Mouse (Mus musculus) heart, adult 2 months (tissue): ENCODE results near the gene Htr6.

ENCODE experiments used
- CTCF ChIP-seq: fragments of 200-600 bp; IDR thresholded peaks from 2 replicates; pipeline ENCODE4 v1.8.1; 2022; ENCODE audit warnings: antibody characterized with exemption, mild to moderate bottlenecking, moderate library complexity
- EP300 ChIP-seq: fragments of 200-500 bp; IDR thresholded peaks from 2 replicates; pipeline ENCODE4 v1.6.1; 2011; ENCODE audit warnings: low read depth, low read length, control low read depth; ENCODE audit not compliant: insufficient read depth
- POLR2A ChIP-seq: fragments of 200-500 bp; IDR thresholded peaks from 2 replicates; pipeline ENCODE4 v1.6.1; 2011; ENCODE audit warnings: mild to moderate bottlenecking, low read depth, low read length, control low read depth; ENCODE audit not compliant: insufficient read depth

GRCm38 (mm10) chr4:139078313-139078712, 2.9 kb upstream of the Htr6 start:
- TF ChIP-seq EP300: no peak
- peak; percentile 58 for TF ChIP-seq CTCF
- no peak for TF ChIP-seq POLR2A
